Mouse (Mus musculus) midbrain, embryonic 11.5 days (tissue): ENCODE data around the gene C2cd4c. TPM values are rescaled to one million over a fixed set of nuclear protein-coding genes. Genes with fewer than 3 reads are reported as not detected.

Experiments
- ATAC-seq: fragments of 200-750 bp; cut with Nextera tagmentation; 2 replicates; pipeline ENCODE4 v1.8.0; 2017; ENCODE audit warnings: moderate TSS enrichment, moderate library complexity; ENCODE audit not compliant: low FRiP score
- DNase-seq: peaks from one replicate; pipeline ENCODE4 v3.0.0; 2015; ENCODE audit warnings: low spot score; ENCODE audit errors: missing footprints
- H3K27ac ChIP-seq: fragments of 300-500 bp; sonication (generic); 2 replicates; pipeline ENCODE4 v1.5.1; 2014; ENCODE audit warnings: low read depth, low read length
- H3K27me3 ChIP-seq: fragments of 300-500 bp; sonication (generic); 2 replicates; pipeline ENCODE4 v1.6.1; 2014; ENCODE audit warnings: mild to moderate bottlenecking, low read length, moderate library complexity, mixed read lengths; ENCODE audit not compliant: control insufficient read depth, insufficient read depth
- H3K36me3 ChIP-seq: fragments of 300-500 bp; sonication (generic); 2 replicates; pipeline ENCODE4 v1.6.1; 2014; ENCODE audit warnings: mild to moderate bottlenecking, low read length, moderate library complexity, mixed read lengths; ENCODE audit not compliant: control insufficient read depth, insufficient read depth
- H3K4me1 ChIP-seq: fragments of 300-500 bp; sonication (generic); 2 replicates; pipeline ENCODE4 v1.6.1; 2014; ENCODE audit warnings: low read length; ENCODE audit not compliant: control insufficient read depth, insufficient read depth
- H3K4me2 ChIP-seq: fragments of 300-500 bp; sonication (generic); 2 replicates; pipeline ENCODE4 v1.6.1; 2014; ENCODE audit warnings: mild to moderate bottlenecking, moderate library complexity
- H3K4me3 ChIP-seq: fragments of 300-500 bp; sonication (generic); 2 replicates; pipeline ENCODE4 v1.5.1; 2014; ENCODE audit warnings: low read depth, low read length
- H3K9ac ChIP-seq: fragments of 300-500 bp; sonication (generic); 2 replicates; pipeline ENCODE4 v1.6.1; 2014; ENCODE audit warnings: low read length
- H3K9me3 ChIP-seq: fragments of 300-500 bp; sonication (generic); 2 replicates; pipeline ENCODE4 v1.6.1; 2016; ENCODE audit warnings: low read length; ENCODE audit not compliant: control insufficient read depth
- WGBS: fragments of 180-500 bp; shearing (Covaris S2); extraction: QIAGEN DNeasy Blood & Tissue Kit; methylation state at CpG from one replicate; pipeline ENCODE4 v1.1.7; 2014; 5-methylcytosine and 5-hydroxymethylcytosine counted together
- polyA plus RNA-seq: library from polyadenylated mRNA; unstranded; fragments of >200 nt; fragmentation: Nextera tagmentation; extraction: Ambion mirVana; gene quantifications from 2 replicates; pipeline ENCODE4 v1.2.1, GENCODE M21; 2014

C2cd4c gene
- polyA plus RNA-seq, 1 experiment from 2014 or later = 0.10 TPM

GRCm38 (mm10) chr10:79597936-79598230 is 15.9 kb downstream of the C2cd4c start:
- Histone ChIP-seq H3K4me2 (no peak overlapping the region), H3K4me1 (no peaks in the 10 kb centered on the region), H3K4me3 (no peak overlapping the region), H3K9me3 (no peaks in the 10 kb centered on the region), H3K27ac (no peak overlapping the region), H3K36me3 (no peaks in the 10 kb centered on the region), H3K27me3 (peaks cover 4% of the 10 kb centered on the region; the same call in 1 of the 2 replicates), H3K9ac (no peak overlapping the region)
- 84% methylated on average over 4 of the region's 4 CpGs for WGBS
- ATAC-seq (no peak), DNase-seq (peak; percentile 2)

- no peak overlapping the region for H3K9ac ChIP-seq
- DNase-seq = peak; percentile 67
- no peak overlapping the region for H3K27ac ChIP-seq
Measured at GRCm38 (mm10) chr10:79597051-79597935, 16.5 kb downstream of the C2cd4c start.

GRCm38 (mm10) chr10:79595590-79595929 is 18.3 kb downstream of the C2cd4c start:
- Histone ChIP-seq H3K27ac (no peak overlapping the region), H3K36me3 (no peaks in the 10 kb centered on the region), H3K9me3 (no peaks in the 10 kb centered on the region), H3K9ac (no peak overlapping the region), H3K27me3 (peaks cover 4% of the 10 kb centered on the region; the same call in 1 of the 2 replicates), H3K4me1 (no peaks in the 10 kb centered on the region), H3K4me3 (no peak overlapping the region), H3K4me2 (no peak overlapping the region)
- no peak for DNase-seq
- 55% methylated on average over 8 of the region's 8 CpGs for WGBS
- peak; percentile 42; the same call in 1 of the 2 replicates for ATAC-seq

More at GRCm38 (mm10) chr10:79597051-79597935, 16.5 kb downstream of the C2cd4c start:
- Histone ChIP-seq H3K9me3 (no peaks in the 10 kb centered on the region), H3K4me2 (no peak overlapping the region), H3K27me3 (peaks cover 4% of the 10 kb centered on the region; the same call in 1 of the 2 replicates), H3K4me3 (no peak overlapping the region), H3K36me3 (no peaks in the 10 kb centered on the region), H3K4me1 (no peaks in the 10 kb centered on the region)
- ATAC-seq = 0 out of 2 replicates have a peak, but pooled peaks have one; percentile 43
- 26% methylated on average over 13 of the region's 13 CpGs for WGBS

GRCm38 (mm10) chr10:79594872-79595589 is 18.8 kb downstream of the C2cd4c start:
- WGBS = 20% methylated on average over 17 of the region's 17 CpGs
- ATAC-seq = peak; percentile 85
- H3K4me3 ChIP-seq = no peak overlapping the region

GRCm38 (mm10) chr10:79594111-79594510 is 19.7 kb downstream of the C2cd4c start:
- H3K9ac ChIP-seq = no peak overlapping the region
- H3K4me3 ChIP-seq = no peak overlapping the region
- H3K4me1 ChIP-seq = no peaks in the 10 kb centered on the region
- H3K4me2 ChIP-seq = no peak overlapping the region
- no peaks in the 10 kb centered on the region for H3K9me3 ChIP-seq
- no peaks in the 10 kb centered on the region for H3K36me3 ChIP-seq
- 53% methylated on average over 6 of the region's 6 CpGs for WGBS
- H3K27me3 ChIP-seq = peaks cover 4% of the 10 kb centered on the region; the same call in 1 of the 2 replicates
- ATAC-seq = no peak
- H3K27ac ChIP-seq = no peak overlapping the region
- peak; percentile 28 for DNase-seq

More at GRCm38 (mm10) chr10:79594872-79595589, 18.8 kb downstream of the C2cd4c start:
- peak; percentile 95 for DNase-seq
- no peak overlapping the region for H3K4me2 ChIP-seq
- H3K27ac ChIP-seq = no peak overlapping the region
- H3K4me1 ChIP-seq = no peaks in the 10 kb centered on the region
- H3K9me3 ChIP-seq = no peaks in the 10 kb centered on the region
- no peaks in the 10 kb centered on the region for H3K36me3 ChIP-seq
- peaks cover 4% of the 10 kb centered on the region; the same call in 1 of the 2 replicates for H3K27me3 ChIP-seq
- no peak overlapping the region for H3K9ac ChIP-seq

GRCm38 (mm10) chr10:79590702-79591101 is 23.1 kb downstream of the C2cd4c start:
- peaks cover 4% of the 10 kb centered on the region; the same call in 1 of the 2 replicates for H3K27me3 ChIP-seq
- H3K4me3 ChIP-seq = no peak overlapping the region
- H3K9me3 ChIP-seq = no peaks in the 10 kb centered on the region
- no peaks in the 10 kb centered on the region; the same call in 1 of the 2 replicates for H3K36me3 ChIP-seq
- no peak overlapping the region for H3K27ac ChIP-seq
- WGBS = 94% methylated on average over 1 of the region's 1 CpGs
- H3K4me2 ChIP-seq = no peak overlapping the region
- ATAC-seq (no peak), DNase-seq (no peak)
- H3K4me1 ChIP-seq = no peaks in the 10 kb centered on the region
- H3K9ac ChIP-seq = no peak overlapping the region

GRCm38 (mm10) chr10:79587752-79588126 is 26.1 kb downstream of the C2cd4c start:
- ATAC-seq = no peak
- Histone ChIP-seq H3K4me1 (no peaks in the 10 kb centered on the region), H3K27me3 (no peaks in the 10 kb centered on the region), H3K4me3 (no peak overlapping the region), H3K36me3 (no peaks in the 10 kb centered on the region; the same call in 1 of the 2 replicates), H3K27ac (no peak overlapping the region), H3K9ac (no peak overlapping the region), H3K9me3 (no peaks in the 10 kb centered on the region), H3K4me2 (no peak overlapping the region)
- DNase-seq = peak; percentile 59
- 73% methylated on average over 4 of the region's 4 CpGs for WGBS

- Histone ChIP-seq H3K4me1 (no peaks in the 10 kb centered on the region), H3K9ac (no peak within 1 kb of the TSS), H3K4me3 (no peak within 1 kb of the TSS), H3K4me2 (no peak within 1 kb of the TSS), H3K9me3 (no peaks in the 10 kb centered on the region), H3K27me3 (no peaks in the 10 kb centered on the region), H3K36me3 (no peaks in the 10 kb centered on the region; the same call in 1 of the 2 replicates), H3K27ac (no peak within 1 kb of the TSS)
- 77% methylated on average over 5 of the region's 5 CpGs for WGBS
- DNase-seq = peak; percentile 51
- ATAC-seq = no peak
Measured at GRCm38 (mm10) chr10:79587061-79587751, 26.6 kb downstream of the C2cd4c start, which contains the start of gene Theg. Gene Theg (minus strand): TSS chr10:79587331.
